Mouse (Mus musculus) left cerebral cortex, adult 2 months (tissue): ENCODE data around the gene Atp6v0b. TPM values are rescaled to one million over a fixed set of nuclear protein-coding genes. Genes with fewer than 3 reads are reported as not detected.

ENCODE experiments used
- DNase-seq, 2 experiments: peaks; one replicate each; pipeline ENCODE4 v3.0.0; 2021 to 2022; ENCODE audit warnings: low spot score in 2 of 2, mixed read lengths in 1 of 2; ENCODE audit errors: extremely low spot score in 1 of 2
- H3K27ac ChIP-seq: fragments of 200-600 bp; 2 replicates; pipeline ENCODE4 v1.8.1; 2022
- H3K4me3 ChIP-seq: fragments of 200-600 bp; 2 replicates; pipeline ENCODE4 v1.8.1; 2022
- CTCF ChIP-seq: fragments of 200-600 bp; IDR thresholded peaks from 2 replicates; pipeline ENCODE4 v1.8.1; 2022; ENCODE audit warnings: antibody characterized with exemption, mild to moderate bottlenecking, moderate library complexity
- intact Hi-C: fragments of 180-260 bp; cut with DNase I; formaldehyde crosslinking; loops from one replicate; pipeline ENCODE4 v1.15.1; 2025
- total RNA-seq, 2 experiments: library from RNA; stranded (reverse); gene quantifications; 2 replicates each; pipeline ENCODE4 v1.2.3; 2021

Gene Atp6v0b
- total RNA-seq, 2 experiments from 2014 or later, result 430 to 462 TPM

DNA sequence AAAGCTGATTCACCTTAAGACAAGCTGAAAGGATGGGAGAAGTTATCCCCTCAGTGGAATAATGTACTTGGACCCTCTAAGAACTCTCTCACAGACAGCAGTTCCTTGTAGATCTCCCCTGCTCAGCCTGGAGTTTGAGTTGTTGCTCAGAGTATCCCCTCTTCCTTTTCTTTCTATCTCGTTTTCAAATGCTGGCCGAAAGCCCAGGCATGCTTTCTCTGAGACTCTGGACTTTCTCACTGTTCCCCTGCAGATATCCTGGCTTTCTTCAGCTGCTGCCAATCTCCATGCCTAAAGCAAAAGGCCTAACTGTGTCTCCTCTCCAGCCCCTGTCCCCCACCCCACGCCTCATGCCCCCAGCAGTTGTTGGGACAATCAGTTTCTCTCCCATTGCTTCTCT is 31.1 kb upstream of the Atp6v0b start:
- no peak for TF ChIP-seq CTCF
- intact Hi-C loops, result no loop called here
- DNase-seq, result no peak
- no peak overlapping the region for H3K4me3 ChIP-seq
- H3K27ac ChIP-seq, result no peak overlapping the region

DNA sequence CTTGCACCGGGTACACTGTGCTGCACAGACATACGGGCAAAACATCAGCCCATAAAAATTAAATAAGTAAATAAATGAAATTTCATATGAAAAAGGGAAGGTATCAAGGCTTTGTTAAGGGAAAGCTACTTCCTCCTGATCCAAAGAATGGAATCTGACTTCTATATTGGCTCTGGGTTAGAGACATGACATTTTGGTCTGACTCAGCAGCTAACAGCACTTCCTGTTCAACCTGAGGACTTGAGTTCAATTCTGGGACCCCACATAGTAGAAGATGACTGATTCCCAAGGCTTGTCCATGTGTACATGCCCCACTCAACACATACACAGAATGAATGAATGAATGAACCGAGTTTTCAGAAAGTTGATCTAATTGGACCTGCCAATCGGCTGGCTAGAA is 30.7 kb upstream of the Atp6v0b start:
- no peak for TF ChIP-seq CTCF
- H3K4me3 ChIP-seq, result no peak overlapping the region
- no peak for DNase-seq
- intact Hi-C loops, result no loop called here
- H3K27ac ChIP-seq, result no peak overlapping the region

GRCm38 (mm10) chr4:117917402-117917801 is 30.3 kb upstream of the Atp6v0b start:
- intact Hi-C loops, result no loop called here
- no peak for TF ChIP-seq CTCF
- Histone ChIP-seq H3K4me3 (no peak overlapping the region), H3K27ac (no peak overlapping the region)
- DNase-seq, result no peak

DNA sequence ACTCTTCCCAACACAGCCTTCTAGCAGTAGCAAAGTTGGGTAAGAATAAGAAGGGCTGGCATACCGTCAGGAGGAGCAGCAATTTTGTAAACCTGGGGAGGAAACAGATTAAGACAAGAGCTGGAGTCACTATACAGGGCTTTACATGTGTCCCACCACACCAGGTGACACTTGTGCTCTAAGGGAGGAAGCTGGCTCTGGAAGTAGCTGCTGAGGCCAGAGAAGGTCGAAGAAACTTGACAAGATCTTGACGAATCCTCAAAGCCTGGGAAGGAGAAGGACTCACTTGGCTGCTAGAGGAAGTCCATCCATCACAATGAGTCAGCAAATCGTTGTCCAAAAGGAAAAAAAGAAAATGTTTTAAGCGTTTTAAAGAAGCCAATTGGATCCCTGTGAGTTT is 29.3 kb upstream of the Atp6v0b start:
- H3K27ac ChIP-seq, result no peak overlapping the region
- H3K4me3 ChIP-seq, result no peak overlapping the region
- TF ChIP-seq CTCF, result no peak
- intact Hi-C loops, result no loop called here
- no peak for DNase-seq

GRCm38 (mm10) chr4:117915489-117916105 is 28.5 kb upstream of the Atp6v0b start:
- peak overlapping the region; percentile 100 for H3K27ac ChIP-seq
- intact Hi-C loops, result loop anchor here (2.0 kb wide), 1 partner anchor 29 kb away; the partner anchor contains the start of gene Atp6v0b
- DNase-seq, result no peak
- H3K4me3 ChIP-seq, result peak overlapping the region; percentile 95
- TF ChIP-seq CTCF, result no peak

DNA sequence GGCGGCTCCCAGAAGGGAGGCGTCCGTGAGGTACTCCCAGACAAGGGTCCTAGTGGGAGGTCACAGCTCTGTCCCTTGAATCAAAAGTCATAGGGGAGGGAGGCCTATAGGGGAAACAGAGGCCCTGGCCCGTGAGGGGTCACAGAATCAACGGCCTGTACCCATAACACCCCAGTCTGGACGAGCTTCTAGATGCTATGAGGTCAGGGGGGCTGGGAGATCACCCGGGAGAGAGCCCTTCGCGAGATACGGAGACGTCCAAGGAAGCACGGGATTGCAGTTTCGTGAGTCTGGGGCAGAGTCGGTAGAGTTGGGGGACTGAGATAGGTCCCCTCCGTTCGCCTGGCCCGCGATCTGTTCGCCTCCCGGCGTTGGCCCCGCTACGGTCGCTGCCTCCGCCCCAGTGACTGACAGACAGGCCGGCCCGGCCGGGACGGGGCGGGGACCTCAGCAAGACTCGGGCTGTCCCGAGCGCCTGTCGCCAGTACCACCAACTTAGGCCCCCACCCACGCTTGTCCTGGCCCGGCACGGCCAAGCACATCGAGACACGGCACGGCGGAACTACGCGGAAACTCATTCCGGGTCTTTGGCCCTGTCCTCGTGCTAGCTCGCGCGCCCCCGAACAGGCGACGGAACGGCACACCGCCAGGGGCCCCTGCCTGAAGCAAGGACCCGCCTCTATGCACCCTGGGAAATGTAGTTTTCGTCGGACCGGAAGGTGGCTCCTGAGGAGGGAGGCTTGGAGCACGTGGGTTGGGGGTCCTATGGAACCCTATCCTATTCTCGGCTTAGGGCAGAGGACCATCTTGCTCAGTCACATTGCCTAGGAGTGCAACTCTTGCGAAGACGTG is 27.7 kb upstream of the Atp6v0b start, which contains the start of gene Ipo13:
TSS of gene Ipo13 (minus strand) at position 409 of the 852 bp plus-strand sequence.
- TF ChIP-seq CTCF, result peak; percentile 32
- peak; percentile 89 to 90 for DNase-seq
- peak within 1 kb of the TSS; percentile 95 for H3K4me3 ChIP-seq
- intact Hi-C loops, result loop anchor here (2.0 kb wide), 1 partner anchor 28 kb away; the partner anchor contains the start of gene Atp6v0b
- peak within 1 kb of the TSS; percentile 100 for H3K27ac ChIP-seq

- DNase-seq, result no peak
- peak overlapping the region; percentile 100 for H3K27ac ChIP-seq
- no peak for TF ChIP-seq CTCF
- intact Hi-C loops, result loop anchor here (2.0 kb wide), 1 partner anchor 27 kb away; the partner anchor contains the start of gene Atp6v0b
- H3K4me3 ChIP-seq, result peak overlapping the region; percentile 95
Observed at GRCm38 (mm10) chr4:117914031-117914430, 26.9 kb upstream of the Atp6v0b start.

GRCm38 (mm10) chr4:117913421-117913820 is 26.3 kb upstream of the Atp6v0b start:
- intact Hi-C loops, result no loop called here
- H3K27ac ChIP-seq, result no peak overlapping the region
- no peak for TF ChIP-seq CTCF
- peak overlapping the region; percentile 95 for H3K4me3 ChIP-seq
- no peak for DNase-seq

- Histone ChIP-seq H3K27ac (no peak overlapping the region), H3K4me3 (peak overlapping the region; percentile 95)
- intact Hi-C loops, result no loop called here
- no peak for DNase-seq
- no peak for TF ChIP-seq CTCF
Observed at GRCm38 (mm10) chr4:117912685-117913273, 25.6 kb upstream of the Atp6v0b start.

- intact Hi-C loops, result no loop called here
- DNase-seq, result no peak
- Histone ChIP-seq H3K4me3 (peak overlapping the region; percentile 7; the same call in 1 of the 2 replicates), H3K27ac (no peak overlapping the region)
- no peak for TF ChIP-seq CTCF
Observed at GRCm38 (mm10) chr4:117912131-117912561, 25.0 kb upstream of the Atp6v0b start.

DNA sequence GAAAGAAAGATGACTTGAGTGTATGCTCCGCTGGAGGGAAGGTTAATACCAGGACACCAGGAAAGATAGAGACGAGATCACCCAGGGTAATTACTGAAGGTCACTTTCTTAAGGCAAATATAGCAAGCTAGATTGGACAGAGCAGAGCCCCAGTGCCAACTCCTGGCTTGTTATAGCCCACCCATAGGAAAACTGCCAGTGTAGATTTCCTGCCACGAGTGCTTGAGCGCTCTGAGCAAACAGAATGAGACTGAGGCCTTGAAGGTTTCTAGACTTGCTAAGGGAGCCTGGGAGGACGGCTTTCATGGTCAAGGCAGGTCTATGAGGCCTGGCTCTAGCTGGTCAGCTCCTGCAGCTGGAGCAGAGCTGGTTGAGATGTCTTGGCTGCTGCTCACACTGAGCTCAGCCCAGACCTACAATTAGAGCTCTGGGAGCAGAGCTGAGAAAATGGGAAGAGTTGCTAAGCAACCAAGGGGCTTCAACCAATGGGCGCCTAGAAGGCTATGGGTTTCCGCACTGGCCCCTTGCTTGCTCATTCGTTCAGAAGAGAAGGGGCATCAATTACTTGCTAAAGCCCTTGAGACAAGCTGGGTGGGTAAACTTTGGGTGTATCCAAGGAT is 21.8 kb upstream of the Atp6v0b start:
- Histone ChIP-seq H3K4me3 (peak overlapping the region; percentile 29; the same call in 1 of the 2 replicates), H3K27ac (peak overlapping the region; percentile 67)
- TF ChIP-seq CTCF, result no peak
- intact Hi-C loops, result no loop called here
- no peak for DNase-seq
